Mouse (Mus musculus): Measurements from ENCODE around the gene Olfr959.

Olfr959 gene

DNA sequence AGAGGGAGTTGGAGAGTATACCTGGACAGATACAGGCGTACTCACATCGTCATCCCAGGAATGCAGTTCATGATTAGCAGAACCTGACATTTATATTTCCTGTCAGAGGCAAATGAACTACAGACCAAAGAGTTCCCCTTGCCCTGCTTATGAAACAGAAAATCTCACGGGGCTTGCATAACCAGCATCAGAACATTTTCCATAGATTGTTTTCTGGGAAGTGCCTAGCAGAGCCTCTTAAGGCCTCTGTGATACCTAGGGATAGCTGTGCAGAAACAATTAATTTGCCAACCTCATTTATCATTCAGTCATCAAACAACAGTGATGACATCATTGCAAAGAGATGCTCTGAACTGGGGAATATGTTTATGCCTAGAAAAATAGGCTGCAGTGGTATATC is at the start of gene Olfr959:
Olfr959 (minus strand) TSS at position 101 of the 400 bp plus-strand sequence.
- DNase-seq = no peak

- no peak for DNase-seq
Measured at GRCm38 (mm10) chr9:39624711-39625110, 49.3 kb upstream of the Olfr959 start.

- DNase-seq = no peak
Measured at GRCm38 (mm10) chr9:39623783-39624182, 48.4 kb upstream of the Olfr959 start.

DNA sequence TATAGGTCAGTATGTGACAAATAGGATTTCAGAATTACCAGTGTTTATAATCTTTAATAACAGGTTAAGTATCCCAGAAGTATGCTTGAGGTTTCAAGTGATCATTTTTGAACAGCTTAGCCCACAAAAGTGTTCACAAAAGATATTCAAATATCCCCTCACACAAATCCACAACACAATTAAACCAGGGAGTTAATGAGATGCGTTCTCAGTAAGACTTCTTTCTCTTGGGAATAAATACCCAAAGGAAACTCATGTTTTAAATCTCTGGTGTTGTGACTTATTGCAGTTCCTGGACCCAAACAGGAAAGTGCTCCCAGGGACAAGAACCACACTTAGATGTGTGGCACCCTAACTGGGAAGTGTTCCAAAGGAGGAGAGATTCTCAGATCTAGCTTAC is 45.7 kb upstream of the Olfr959 start, which contains the start of gene Olfr960:
Olfr960 (plus strand) TSS at position 301 of the 400 bp plus-strand sequence.
- no peak for DNase-seq

DNA sequence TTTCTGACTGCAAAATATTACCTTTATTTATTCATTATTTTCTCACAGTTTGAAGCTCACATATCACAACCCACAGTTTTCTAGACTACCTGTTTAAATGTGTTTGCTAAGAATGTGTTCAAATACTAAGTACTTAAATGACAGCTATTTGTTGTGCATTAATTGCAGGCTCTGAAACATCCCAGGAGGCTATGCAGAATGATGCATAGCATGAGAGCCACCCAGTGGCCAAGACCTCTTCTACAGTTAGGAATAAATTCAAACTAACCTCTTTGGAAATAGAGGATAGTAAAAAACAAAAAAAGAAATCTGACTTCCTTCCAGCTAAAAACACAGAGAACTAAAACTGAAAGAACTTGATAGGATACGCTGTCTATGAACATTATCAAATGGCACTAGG is 36.6 kb upstream of the Olfr959 start:
- no peak for DNase-seq

DNA sequence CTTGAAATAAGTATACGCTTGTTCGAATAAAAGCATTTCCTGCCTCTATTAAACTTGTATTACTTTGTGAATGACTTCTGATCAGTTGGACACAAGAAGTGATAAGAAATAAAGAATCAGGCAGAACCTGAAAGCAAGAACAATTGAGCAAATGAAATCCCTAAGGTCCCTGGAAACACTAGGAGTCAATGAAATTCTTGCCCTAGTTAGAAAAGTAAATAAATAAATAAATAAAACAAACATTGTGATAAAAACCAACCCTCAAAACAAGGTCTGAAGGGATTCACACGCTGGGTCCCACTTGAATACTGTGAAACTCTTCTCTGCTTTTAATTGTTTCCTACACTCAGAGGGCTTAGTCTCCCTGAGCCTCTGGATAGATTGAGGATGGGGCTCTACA is 35.0 kb upstream of the Olfr959 start, which contains the start of gene Olfr148:
Olfr148 (plus strand) TSS at position 301 of the 400 bp plus-strand sequence.
- DNase-seq = no peak

DNA sequence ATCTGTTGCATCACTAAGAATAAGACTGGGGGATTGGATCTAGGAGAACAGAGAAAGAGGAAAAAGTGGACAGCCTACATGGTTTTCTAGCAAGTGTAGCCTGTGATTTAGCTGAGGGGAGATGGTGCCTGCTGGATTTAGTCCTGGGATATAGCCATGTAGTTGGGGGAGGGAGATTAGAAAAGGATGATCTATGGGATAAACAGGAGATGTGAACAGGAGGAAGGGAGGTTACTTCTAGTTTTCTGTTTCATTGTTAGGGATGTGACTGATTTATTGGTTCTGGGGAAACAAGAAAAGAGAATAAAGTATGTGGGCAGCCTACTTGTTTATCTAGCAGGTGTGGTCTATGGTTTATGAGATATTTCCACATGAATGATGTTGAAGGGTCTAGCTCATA is 33.1 kb upstream of the Olfr959 start:
- DNase-seq = no peak

- no peak for DNase-seq
Measured at GRCm38 (mm10) chr9:39603999-39604453, 28.7 kb upstream of the Olfr959 start, which contains the start of gene AW551984. TSS of gene AW551984 (minus strand) at chr9:39604403.

GRCm38 (mm10) chr9:39603333-39603845 is 28.0 kb upstream of the Olfr959 start:
- no peak for DNase-seq

- no peak for DNase-seq
Measured at GRCm38 (mm10) chr9:39602536-39603332, 27.4 kb upstream of the Olfr959 start.

DNA sequence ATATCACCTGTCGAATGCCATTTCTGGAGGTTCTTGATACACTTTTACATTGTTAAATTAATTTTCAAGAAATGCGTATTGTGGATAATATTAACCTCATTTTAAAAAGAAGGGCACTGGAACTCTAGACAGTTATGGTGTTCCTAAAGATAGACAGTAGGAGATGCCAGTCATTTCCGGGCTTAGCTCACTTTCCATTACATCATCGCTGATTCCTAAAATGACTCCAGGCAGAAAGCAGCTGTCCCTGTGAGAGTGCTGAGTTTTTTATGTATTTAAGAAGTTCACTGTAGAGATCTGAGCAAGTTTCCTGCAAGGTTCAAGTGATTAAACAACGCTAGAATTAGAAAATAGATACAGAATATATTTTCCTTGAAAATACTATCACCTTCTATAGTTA is 1.7 kb upstream of the Olfr959 start:
- DNase-seq = no peak

DNA sequence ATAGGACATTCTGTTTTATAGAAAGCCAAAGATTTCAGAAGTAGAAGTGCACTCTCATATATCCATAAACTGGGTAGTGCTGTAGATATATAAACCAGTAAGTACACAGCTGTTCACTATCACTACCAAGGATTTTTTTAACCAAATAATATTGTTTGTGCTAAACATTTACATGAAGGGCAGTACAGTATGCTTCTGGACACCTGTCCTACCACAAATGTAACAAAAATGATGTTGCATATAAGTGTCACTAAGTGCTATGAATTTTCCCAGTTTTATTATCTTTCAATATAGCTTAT is 17.1 kb downstream of the Olfr959 start:
- DNase-seq = no peak

DNA sequence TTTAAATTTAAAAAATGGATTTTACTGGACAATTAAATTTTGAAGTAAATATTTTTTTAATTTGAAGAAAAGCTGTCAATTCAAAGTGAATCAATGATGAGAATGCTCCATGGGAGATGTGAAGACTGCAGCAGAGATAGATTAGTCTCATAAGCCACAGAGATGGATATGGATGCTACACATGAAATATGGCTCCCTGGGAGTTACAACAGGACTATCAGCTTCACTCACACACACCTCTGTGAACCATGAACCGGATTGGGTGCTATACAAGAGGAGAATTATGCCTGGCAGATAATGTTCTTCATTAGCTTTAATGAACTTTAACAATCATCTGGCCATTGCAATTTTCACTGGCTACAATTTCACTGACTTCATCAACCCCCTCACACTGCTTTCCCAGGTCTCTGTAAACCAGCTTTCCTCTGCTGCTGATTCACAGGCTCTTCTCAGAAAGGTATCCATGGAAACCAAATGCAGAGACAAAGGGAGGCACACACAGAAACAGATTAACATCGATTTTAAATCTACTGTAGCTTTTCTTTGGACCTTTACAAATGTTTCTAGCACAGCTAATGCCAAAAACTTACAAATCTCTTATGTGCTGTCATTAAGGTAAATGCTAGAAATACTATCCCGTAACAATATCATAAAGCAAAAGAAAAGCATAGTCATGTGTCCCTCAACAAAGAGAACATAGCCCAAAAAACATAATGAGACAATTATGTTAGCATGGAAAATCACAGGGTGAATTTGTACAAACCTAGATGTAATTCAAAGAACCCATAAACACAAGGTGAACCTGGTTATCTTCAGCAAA is 17.6 kb downstream of the Olfr959 start:
- no peak for DNase-seq

DNA sequence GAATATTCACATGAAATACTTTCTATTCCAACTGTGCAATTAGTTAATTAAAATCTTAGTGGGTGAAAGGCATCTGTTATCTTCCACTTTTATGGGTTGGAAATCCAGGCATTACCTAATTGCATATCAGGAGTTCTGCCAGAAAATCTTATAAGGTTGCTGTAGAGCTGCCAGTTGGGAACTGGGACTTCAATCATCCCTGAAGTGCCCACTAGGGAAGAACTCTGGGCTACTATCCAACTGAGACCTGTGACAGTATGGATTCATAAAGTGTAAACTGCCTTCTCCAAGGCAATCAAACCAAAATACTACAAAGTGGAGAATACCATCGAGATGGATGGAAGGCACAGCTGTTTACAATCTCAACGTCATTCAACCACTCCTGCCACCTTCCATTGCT is 21.4 kb downstream of the Olfr959 start, which contains the start of gene Olfr958:
Olfr958 (minus strand) TSS at position 109 of the 400 bp plus-strand sequence.
- no peak for DNase-seq

DNA sequence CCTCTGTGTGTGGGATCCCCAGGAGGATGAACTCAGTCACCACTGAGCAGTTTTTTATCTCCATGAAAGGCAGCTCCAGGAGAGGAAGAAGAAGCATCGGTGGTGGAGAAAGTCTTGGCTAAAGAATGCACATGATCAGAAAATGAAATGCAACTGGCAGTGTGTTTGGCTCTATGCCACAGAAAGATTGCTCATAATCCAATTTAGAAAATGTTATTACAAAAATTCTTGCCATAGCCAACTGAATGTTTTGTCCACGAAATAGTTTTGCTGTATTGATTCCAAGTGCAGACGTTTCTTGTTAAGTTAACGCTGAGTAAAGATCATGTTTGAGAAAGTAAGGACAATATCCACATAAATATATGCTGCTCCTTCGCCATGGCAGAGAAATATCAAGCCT is 24.6 kb downstream of the Olfr959 start:
- DNase-seq = no peak

DNA sequence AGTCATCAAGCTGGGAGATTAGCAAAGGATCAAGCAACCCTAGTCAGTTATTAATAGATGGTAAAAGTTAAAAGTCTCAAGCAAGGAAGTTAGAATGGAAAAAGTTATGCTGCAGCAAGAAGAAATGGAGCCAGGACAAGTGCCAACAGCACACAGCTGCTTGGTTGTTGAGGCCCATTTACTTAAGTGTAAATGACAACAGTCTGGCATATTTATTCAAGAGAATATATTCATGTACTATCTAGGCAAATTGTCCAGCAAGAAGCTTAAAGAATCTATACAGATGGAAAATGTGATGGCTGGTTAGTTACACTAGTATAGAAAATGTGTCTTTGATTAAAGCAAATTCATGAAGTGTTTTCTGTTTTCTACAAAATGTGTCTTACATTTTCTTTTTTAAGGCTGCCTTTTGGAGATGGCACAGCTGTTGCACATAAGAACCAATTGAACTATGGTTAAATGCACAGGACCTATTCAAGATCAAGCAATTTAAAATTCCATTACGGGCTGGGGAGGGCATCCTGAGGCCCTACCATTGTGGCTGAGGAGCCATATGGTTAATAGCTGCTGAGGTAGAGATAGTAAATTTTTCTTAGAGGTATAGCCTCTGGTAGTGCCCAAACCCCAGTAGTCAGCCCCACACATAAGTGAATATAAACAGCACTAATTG is 51.6 kb downstream of the Olfr959 start:
- DNase-seq = peak in 1 of 2 experiments; percentile 41
